Mouse (Mus musculus): ENCODE results near the gene Uckl1.

- TF ChIP-seq POLR2A (IDR thresholded peaks at IDR 0.05; ENCODE audit: control insufficient read depth, extremely low read depth, insufficient read depth, low read length, poor library complexity) (no peak), CTCF (IDR thresholded peaks at IDR 0.05; ENCODE audit: borderline replicate concordance, control insufficient read depth, extremely low read depth, insufficient read depth, low read length, poor library complexity) (no peak)
Measured at GRCm38 (mm10) chr2:181572921-181573920, 11.5 kb downstream of the Uckl1 start.
